Mouse (Mus musculus): ENCODE results near the gene Gns.

Gene Gns

GRCm38 (mm10) chr10:121432041-121432634 lies 67.2 kb downstream of the Gns start:
- no peak for DNase-seq

GRCm38 (mm10) chr10:121432635-121433280 lies 67.9 kb downstream of the Gns start:
- no peak for DNase-seq

GRCm38 (mm10) chr10:121434441-121435103 lies 69.7 kb downstream of the Gns start:
- DNase-seq, result no peak

- no peak for DNase-seq
Measured at GRCm38 (mm10) chr10:121435546-121436257, 70.8 kb downstream of the Gns start.

GRCm38 (mm10) chr10:121436258-121436645 lies 71.4 kb downstream of the Gns start:
- no peak for DNase-seq

GRCm38 (mm10) chr10:121436693-121437092 lies 71.8 kb downstream of the Gns start:
- no peak for DNase-seq

- DNase-seq, result no peak
Measured at GRCm38 (mm10) chr10:121438109-121438508, 73.2 kb downstream of the Gns start.

GRCm38 (mm10) chr10:121439310-121439731 lies 74.4 kb downstream of the Gns start:
- no peak for DNase-seq

- DNase-seq, result no peak
Measured at GRCm38 (mm10) chr10:121443791-121444190, 78.9 kb downstream of the Gns start.

GRCm38 (mm10) chr10:121444198-121444597 lies 79.3 kb downstream of the Gns start:
- DNase-seq, result no peak

- no peak for DNase-seq
Measured at GRCm38 (mm10) chr10:121445808-121446207, 80.9 kb downstream of the Gns start.

Data from thymus, postnatal 14 days (tissue).